Mouse (Mus musculus): Measurements from ENCODE around the gene Dqx1.

Gene Dqx1

GRCm38 (mm10) chr6:83107566-83108400 lies 50.1 kb downstream of the Dqx1 start:
- no peak for DNase-seq (ENCODE audit: low spot score)

DNA sequence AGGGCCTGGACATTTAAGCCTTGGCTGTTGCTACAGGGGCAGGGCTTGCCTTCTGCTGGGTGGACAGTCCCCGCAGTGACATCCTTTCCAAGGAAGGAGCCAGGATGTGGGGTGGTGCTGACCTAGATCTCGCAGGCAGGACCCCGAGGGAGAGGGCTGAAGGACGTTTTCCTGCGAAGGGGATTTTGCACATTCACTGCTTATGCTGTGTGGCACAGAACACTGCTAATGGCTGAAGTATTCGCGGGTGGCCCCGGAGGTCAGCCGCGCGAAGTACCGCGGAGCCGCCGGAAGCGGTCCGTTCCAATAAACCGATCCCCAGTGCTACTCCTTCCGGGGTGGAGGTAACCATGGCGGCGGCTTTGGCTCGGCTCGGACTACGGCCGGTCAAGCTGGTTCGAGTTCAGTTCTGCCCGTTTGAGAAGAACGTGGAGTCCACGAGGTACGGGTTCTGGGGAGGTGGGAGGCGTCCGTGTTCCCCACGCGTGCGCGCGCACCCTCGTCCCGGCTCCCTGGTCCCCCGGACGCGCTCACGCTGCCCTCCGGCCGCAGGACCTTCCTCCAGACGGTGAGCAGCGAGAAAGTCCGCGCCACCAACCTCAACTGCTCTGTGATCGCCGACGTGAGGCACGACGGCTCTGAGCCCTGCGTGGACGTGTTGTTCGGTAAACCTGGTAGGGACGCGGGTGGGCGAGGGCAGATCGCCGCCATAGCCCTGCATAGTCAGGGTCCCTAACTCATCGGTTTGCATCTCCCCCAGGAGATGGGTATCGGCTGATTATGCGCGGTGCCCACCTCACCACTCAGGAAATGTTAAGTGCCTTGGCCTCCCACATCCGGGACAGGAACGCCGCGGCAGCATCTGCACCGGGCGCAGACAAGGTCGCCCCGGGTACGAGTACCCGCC lies 51.4 kb downstream of the Dqx1 start, which contains the start of gene Mrpl53:
Gene Mrpl53 (plus strand): TSS at position 279 of the 907 bp plus-strand sequence.
- peak; percentile 78 for DNase-seq (ENCODE audit: low spot score)

GRCm38 (mm10) chr6:83111510-83112136 lies 54.0 kb downstream of the Dqx1 start:
- no peak for DNase-seq (ENCODE audit: low spot score)

- peak; percentile 83 for DNase-seq (ENCODE audit: low spot score)
These were observed 57.5 kb downstream of the Dqx1 start, which contains the start of gene Mogs for GRCm38 (mm10) chr6:83115011-83115671. TSS of gene Mogs (plus strand) at chr6:83115496.

- no peak for DNase-seq (ENCODE audit: low spot score)
These were observed 58.2 kb downstream of the Dqx1 start for GRCm38 (mm10) chr6:83115682-83116372.

GRCm38 (mm10) chr6:83116373-83117164 lies 58.9 kb downstream of the Dqx1 start:
- no peak for DNase-seq (ENCODE audit: low spot score)
